Mouse (Mus musculus) c-Kit-negative CD71-positive TER-119-positive erythroid progenitor cells, embryonic 14.5 days (primary cell): ENCODE measurements around the gene 1700001P01Rik.
A peak's percentile ranks its signal among the peaks of the same experiment; 100 is the strongest.
"Not testable (repeated sequence)": the region's sequence is repeated elsewhere in the genome, so short reads cannot be mapped to it uniquely, and the experiment has no call there.

Source experiments
- DNase-seq: peaks from one replicate; pipeline ENCODE4 v3.0.0-alpha.2; 2013; ENCODE audit warnings: low read depth, low spot score

1700001P01Rik gene

DNA sequence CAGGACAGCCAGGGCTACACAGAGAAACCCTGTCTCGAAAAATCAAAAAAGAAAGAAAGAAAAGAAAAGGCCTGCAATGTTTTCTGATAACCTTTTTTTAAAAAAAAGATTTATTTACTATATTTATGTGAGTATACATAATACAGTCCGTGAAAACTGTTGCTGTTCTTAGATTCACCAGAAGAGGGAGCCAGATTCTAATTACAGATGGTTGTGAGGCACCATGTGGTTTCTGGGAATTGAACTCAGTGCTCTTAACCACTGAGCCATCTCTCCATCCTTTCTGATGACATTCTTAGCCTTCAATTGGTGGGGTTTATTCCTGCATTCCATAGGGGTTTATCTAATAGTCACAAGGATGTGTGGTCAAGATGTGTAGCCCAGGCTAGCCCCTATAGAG is 17.4 kb upstream of the 1700001P01Rik start:
- peak; percentile 49 for DNase-seq

- not testable (repeated sequence) for DNase-seq
Observed at GRCm38 (mm10) chr11:97790778-97791438, 15.2 kb upstream of the 1700001P01Rik start.

- no peak for DNase-seq
Observed at GRCm38 (mm10) chr11:97789727-97790126, 14.0 kb upstream of the 1700001P01Rik start.

DNA sequence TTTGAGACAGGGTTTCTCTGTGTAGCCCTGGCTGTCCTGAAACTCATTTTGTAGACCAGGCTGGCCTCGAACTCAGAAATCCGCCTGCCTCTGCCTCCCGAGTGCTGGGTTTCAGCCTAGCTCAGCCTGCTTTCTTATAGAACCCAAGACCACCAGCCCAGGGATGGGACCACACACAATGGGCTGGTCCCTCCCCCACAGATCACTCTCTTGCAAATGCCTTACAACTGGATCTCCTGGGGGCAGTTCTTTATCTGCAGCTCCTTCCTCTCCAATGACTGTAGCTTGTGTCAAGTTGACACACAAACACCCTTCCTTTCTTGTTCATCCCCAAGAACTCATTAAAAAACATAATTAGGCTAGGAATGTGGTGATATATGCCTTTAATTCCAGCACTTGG is 12.2 kb upstream of the 1700001P01Rik start:
- no peak for DNase-seq

DNA sequence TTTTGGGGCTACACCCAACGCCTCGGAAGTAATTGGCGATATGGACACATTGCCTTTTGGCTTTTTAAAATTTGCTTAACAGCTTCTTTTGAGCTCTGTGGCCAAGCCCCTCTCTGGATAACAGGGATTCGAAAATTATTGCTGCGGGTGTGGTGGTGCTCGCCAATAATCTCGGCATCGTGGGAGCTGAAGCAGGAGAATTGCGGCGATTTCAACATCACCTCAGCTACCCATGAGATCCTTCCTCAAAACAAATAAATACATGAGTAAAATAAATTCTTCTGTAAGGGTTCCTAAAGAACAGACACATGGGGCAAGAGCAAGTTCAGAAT is 6.8 kb upstream of the 1700001P01Rik start:
- DNase-seq: no peak

DNA sequence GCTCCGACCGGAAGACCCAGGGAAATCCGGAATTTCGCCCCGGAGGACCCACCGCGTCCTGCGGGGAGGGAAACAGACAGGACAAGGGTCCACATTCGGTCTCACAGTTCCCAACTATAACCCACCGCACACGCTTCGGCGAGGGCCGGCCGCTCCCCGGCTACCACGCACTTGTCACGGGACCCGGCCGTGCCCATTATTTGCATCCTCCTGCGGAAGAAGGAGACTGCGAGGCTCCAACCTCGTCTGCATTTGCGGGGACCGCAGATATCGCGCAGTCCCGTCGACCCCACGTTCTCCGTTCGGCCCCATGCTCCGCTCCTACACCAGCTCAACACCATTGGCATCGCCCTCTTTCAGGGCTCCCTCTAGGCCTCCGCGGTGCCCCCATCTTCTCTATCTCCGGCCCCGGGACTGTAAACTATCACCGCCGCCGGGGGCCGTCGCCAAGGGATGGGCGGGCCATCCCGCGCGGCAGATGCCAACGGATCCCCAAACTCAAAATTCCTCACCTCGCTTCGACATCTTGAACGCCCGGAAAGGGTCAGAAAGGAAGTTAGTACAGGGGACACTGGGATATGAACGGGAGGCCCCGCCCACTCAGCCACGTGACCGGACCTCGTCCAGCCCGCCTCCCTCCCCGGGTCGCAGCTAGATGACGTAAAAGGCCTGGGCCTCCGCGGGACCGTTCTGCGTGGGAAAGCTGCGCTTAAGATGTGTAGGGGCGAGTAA is 6.3 kb upstream of the 1700001P01Rik start, which contains the start of gene Rpl23:
TSS of gene Rpl23 (minus strand) at position 606 of the 732 bp plus-strand sequence.
- peak; percentile 97 for DNase-seq

GRCm38 (mm10) chr11:97781478-97781831 is 5.7 kb upstream of the 1700001P01Rik start:
- no peak for DNase-seq

DNA sequence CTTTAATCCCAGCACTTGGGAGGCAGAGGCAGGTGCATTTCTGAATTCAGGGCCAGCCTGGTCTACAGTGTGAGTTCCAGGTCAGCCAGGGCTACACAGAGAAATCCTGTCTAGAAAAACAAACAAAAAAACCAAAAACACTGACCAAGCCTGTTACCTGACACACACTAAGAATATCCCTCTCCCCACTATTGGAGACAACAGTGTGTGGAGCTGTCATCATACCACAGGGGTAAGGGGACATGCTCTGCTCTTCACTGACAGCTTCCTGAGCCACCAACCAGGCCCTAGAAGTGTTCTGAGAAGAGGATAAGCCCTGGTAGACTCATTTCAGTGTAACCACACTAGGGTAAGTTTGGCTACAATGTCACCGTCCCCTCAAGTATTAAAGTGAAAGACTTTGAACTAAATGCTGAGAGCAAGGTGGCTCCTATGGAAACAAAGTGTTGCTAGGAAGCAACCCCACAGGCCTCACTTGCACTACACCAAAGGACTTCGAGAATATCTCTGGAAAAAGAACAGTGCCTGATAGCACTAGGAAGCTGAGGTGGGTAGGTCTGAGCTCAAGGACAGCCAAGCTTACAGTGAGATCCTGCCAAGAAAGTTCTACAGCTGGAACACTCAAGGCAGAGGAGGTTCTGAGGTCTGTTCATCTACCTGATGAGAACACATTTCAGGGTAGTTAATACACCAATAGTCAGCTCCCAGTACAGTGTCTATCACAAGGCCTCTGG is 4.4 kb upstream of the 1700001P01Rik start:
- no peak for DNase-seq

- DNase-seq: no peak
Observed at GRCm38 (mm10) chr11:97778918-97779317, 3.2 kb upstream of the 1700001P01Rik start.

- no peak for DNase-seq
Observed at GRCm38 (mm10) chr11:97777129-97777529, 1.4 kb upstream of the 1700001P01Rik start.

DNA sequence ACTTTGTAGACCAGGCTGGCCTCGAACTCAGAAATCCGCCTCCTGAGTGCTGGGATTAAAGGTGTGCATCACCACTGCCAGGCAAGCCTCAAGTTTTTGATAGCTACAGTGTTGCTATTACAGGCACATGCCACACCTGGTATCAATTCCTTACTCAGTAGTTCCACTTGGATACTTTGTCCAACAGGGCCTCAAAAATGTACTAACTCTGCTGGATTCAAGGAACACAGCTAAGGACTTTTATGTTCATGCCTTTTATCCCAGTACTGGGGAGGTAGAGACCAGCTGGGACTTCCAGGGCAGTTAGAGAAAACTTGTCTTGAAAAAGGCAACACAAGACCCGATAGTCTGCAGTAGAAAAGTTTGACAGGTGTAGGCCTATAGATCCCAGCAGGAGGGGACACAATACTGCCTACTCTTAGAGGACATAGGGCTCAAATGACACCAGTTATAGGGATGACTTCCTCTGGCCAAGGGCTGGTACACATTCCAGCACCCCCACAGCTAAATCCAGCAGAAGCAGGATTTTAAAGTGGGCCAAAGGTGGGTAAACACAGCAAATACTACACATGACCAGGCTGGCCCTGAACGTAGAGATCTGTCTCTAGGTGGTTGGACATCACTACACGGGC is 895 bp upstream of the 1700001P01Rik start:
- no peak for DNase-seq

GRCm38 (mm10) chr11:97775186-97775585 is 532 bp downstream of the 1700001P01Rik start:
- no peak for DNase-seq

- DNase-seq: no peak
Observed at GRCm38 (mm10) chr11:97771410-97771809, 4.3 kb downstream of the 1700001P01Rik start.

GRCm38 (mm10) chr11:97769704-97770103 is 6.0 kb downstream of the 1700001P01Rik start:
- DNase-seq: no peak

DNA sequence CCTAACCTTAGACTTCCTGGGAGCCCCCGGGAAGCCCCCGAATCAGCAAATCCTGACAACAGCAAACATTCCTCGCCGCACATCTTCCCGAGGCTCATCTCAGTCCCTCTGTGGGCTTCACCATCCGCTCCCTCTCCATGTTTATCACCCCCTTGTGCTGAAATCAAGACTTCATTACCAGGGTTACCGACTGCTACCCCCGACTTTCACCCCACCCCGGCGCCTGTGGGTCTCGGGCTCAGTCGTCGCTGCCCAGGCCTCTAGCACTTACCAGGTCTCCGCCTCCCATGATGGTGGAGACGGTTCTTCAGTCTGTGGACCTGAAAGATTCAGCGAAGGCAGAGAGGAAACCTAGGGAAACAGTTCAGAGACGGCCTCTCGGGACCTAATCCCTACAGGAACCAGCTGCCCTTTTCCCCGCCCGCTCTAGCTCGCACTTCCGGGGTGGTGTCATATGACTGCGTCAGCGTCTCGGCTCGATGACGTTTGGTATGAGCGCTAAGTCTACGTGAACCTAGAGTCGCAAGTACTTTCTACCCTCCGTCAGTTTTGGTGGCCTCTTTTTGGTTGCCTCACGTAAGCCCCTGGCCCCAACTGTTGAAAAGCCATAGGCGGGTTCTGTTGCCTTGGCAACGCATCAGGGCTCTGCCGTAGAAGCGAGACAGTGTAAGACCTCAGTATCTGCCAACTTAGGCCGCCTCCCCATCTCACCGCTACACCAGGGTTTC is 9.4 kb downstream of the 1700001P01Rik start, which contains the start of gene Cwc25:
TSS of gene Cwc25 (minus strand) at position 403 of the 728 bp plus-strand sequence.
- peak; percentile 89 for DNase-seq

DNA sequence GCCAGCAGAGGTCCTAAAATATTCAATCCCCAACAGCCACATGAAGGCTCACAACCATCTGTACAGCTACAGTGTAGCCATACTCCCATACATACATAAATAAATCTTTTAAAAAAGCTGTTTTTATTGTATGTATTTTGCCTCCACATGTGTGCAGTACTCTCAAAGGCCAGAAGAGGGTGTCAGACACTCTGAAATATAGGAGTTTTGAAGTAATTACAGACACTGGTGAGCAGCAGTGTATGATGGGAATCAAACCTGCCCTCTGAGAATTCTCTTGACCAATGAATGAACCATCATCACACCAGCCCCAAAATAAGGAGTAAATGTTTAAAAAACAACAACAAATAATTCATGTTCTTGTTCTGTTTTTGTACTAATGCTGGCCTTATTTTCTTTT is 14.1 kb downstream of the 1700001P01Rik start:
- no peak for DNase-seq

GRCm38 (mm10) chr11:97758942-97759341 is 16.8 kb downstream of the 1700001P01Rik start:
- DNase-seq: no peak

GRCm38 (mm10) chr11:97758125-97758524 is 17.6 kb downstream of the 1700001P01Rik start:
- DNase-seq: no peak

GRCm38 (mm10) chr11:97753277-97753676 is 22.4 kb downstream of the 1700001P01Rik start:
- DNase-seq: no peak

GRCm38 (mm10) chr11:97748496-97748895 is 27.2 kb downstream of the 1700001P01Rik start:
- no peak for DNase-seq

DNA sequence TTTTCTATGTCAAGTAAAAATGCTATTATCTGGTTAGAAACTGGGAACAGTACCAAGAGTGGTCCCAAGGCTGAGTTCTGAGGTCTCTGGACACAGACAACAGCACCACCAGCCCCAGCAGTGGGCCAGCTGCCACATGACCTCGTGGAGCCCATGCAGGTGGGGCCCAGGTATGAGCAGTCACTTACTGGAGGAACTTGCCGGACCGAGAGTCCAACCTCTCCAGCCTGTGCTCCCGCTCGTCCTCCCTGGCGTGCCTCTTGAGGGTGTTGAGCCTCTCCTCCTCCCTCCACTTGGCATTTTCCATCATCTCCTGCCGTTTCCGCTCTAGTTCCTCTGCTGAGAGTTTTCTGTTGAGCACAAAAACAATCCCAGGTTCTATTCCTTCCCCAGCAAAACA is 27.9 kb downstream of the 1700001P01Rik start:
- DNase-seq: no peak
